Mouse (Mus musculus): Measurements from ENCODE around the gene 4931422A03Rik.
"Not testable (repeated sequence)": the region's sequence is repeated elsewhere in the genome, so short reads cannot be mapped to it uniquely, and the experiment has no call there.

The 4931422A03Rik gene

DNA sequence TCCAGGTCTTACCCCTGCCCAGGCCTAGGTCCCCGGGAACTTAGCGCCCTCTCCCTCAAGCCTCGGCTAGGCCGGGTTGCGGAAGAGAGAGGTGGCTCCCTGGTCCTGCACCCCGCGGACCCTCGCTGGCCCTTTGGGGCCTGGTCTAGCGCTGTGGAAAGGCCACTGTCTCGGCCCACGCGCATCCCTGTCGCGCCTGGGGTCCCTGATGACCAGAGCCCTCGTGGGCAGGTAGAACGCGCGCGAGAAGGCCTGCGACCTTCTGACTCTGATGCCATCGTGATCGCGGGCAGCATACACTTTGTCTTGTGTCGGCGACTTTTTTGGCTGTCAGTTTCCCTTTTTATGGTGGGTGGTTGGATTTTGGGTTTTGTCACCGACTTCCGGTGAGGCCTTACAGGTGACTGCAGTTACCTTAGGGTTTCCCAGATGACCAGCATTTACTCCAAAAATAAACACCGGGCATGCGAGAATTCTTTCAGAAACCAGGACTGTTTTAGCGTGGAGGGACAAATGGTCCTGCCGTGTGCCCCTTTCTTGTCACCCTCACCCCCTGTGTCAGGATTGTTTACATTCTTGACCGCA, at the start of gene 4931422A03Rik:
4931422A03Rik (minus strand) TSS at position 223 of the 585 bp plus-strand sequence.
- TF ChIP-seq GATA4 (IDR thresholded peaks at IDR 0.05; ENCODE audit: insufficient replicate concordance, low read length), result no peak

GRCm38 (mm10) chr2:104069704-104070185, 41.6 kb upstream of the 4931422A03Rik start, which contains the start of gene Cd59b:
Cd59b (plus strand) TSS chr2:104069849.
- TF ChIP-seq GATA4 (IDR thresholded peaks at IDR 0.05; ENCODE audit: insufficient replicate concordance, low read length), result no peak

- TF ChIP-seq GATA4 (IDR thresholded peaks at IDR 0.05; ENCODE audit: insufficient replicate concordance, low read length), result not testable (repeated sequence)
Observed at GRCm38 (mm10) chr2:104068450-104068849, 40.3 kb upstream of the 4931422A03Rik start, which contains the start of gene Gm10799. Gm10799 (minus strand) TSS chr2:104068550.

DNA sequence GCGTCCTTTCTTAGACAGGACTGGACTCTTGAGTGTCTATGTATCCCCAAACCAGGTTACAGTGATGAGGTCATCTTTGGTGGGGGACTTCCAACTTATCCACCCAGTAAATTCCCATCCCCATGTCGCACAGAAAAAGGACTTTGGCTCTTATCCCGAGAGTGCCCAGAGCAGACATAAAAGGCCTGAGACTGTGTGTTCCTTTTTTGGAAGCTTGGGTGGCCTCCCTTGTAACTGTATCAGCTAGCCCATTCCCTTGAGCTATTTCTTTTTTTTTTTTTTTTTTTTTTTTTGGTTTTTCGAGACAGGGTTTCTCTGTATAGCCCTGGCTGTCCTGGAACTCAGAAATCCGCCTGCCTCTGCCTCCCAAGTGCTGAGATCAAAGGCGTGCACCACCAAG, 37.4 kb upstream of the 4931422A03Rik start, which contains the start of gene Gm10912:
Gm10912 (plus strand) TSS at position 301 of the 400 bp plus-strand sequence.
- not testable (repeated sequence) for TF ChIP-seq GATA4 (IDR thresholded peaks at IDR 0.05; ENCODE audit: insufficient replicate concordance, low read length)

- no peak for TF ChIP-seq GATA4 (IDR thresholded peaks at IDR 0.05; ENCODE audit: insufficient replicate concordance, low read length)
Observed at GRCm38 (mm10) chr2:104064152-104064551, 36.0 kb upstream of the 4931422A03Rik start.

GRCm38 (mm10) chr2:104062665-104063064, 34.5 kb upstream of the 4931422A03Rik start:
- TF ChIP-seq GATA4 (IDR thresholded peaks at IDR 0.05; ENCODE audit: insufficient replicate concordance, low read length), result no peak

- no peak for TF ChIP-seq GATA4 (IDR thresholded peaks at IDR 0.05; ENCODE audit: insufficient replicate concordance, low read length)
Observed at GRCm38 (mm10) chr2:104060996-104061395, 32.8 kb upstream of the 4931422A03Rik start.

DNA sequence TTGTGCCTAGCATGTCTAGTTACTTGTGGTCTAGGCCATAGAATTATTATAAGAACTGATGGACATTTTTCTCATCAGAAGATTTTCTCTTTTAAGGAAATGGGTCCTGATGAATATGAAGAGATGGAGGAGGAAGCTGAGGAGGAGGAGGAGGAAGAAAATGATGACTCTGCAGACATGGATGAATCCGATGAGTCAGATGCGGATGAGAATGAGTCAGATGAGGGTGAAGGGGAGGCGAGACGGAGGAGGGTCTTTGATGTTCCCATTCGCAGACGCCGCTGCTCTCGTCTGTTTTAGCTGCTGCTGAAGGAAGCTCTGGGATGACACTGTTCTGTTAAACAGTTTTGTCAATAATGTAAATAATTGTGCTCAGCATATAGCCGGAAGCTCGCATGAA, 31.6 kb upstream of the 4931422A03Rik start:
- no peak for TF ChIP-seq GATA4 (IDR thresholded peaks at IDR 0.05; ENCODE audit: insufficient replicate concordance, low read length)

DNA sequence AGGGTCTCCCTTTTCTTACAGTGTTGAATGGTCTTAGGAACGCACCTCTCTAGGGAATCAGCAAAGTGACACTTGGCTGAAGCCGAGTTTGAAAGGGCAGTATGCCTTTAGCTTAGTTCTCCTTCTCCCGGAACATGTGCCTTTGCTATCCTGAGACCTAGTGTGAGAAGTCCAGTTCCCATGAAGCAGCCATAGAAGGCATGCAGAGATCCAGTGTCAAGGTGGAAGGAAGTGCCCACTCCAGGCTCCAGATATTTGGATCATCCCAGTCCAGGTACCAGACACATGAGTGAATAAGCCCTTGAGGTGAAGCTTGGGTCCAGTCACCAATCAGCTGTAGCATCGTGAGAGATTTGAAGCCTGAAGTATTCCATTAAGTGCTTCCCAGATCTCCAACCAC, 30.8 kb upstream of the 4931422A03Rik start:
- no peak for TF ChIP-seq GATA4 (IDR thresholded peaks at IDR 0.05; ENCODE audit: insufficient replicate concordance, low read length)

- TF ChIP-seq GATA4 (IDR thresholded peaks at IDR 0.05; ENCODE audit: insufficient replicate concordance, low read length), result no peak
Observed at GRCm38 (mm10) chr2:104058381-104058780, 30.2 kb upstream of the 4931422A03Rik start.

GRCm38 (mm10) chr2:104044479-104045080, 16.4 kb upstream of the 4931422A03Rik start:
- no peak for TF ChIP-seq GATA4 (IDR thresholded peaks at IDR 0.05; ENCODE audit: insufficient replicate concordance, low read length)

DNA sequence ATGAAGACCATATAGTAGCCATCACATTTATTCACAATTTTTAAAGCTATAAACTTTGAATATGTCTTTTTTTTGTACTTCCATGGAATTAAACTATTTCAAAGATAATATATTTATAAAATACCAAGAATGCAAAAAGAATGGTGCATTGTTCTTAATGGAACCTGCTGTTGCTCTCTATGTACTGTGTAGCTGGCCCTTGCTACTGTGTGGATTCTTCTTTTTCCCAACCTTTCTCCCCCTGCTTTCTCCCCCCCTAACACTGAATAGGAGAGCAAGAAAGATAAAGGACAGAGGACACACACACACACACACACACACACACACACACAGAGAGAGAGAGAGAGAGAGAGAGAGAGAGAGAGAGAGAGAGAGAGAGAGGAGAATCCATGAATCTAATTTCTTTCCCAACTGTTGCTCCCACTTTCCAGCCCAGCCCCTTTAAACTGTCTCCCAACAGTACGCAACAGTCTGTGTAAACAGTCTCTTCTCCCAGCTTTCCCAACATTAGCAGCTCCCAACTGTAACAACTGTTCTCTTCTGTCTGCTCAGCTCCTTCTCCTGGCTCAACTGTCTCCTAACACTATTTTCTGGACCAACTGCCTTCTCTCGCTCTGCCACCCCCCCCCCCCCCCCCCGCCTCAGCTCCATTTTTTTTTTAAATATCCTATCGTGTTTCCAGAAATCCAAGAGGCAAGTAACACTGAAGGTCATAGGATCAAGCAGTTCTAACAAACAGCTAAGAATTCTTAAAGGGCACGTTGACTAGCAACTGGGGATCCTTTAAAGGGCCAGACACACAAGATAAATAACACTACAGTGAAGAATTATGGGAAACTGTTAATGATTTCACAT, 15.7 kb upstream of the 4931422A03Rik start:
- no peak for TF ChIP-seq GATA4 (IDR thresholded peaks at IDR 0.05; ENCODE audit: insufficient replicate concordance, low read length)

GRCm38 (mm10) chr2:104042766-104043165, 14.6 kb upstream of the 4931422A03Rik start:
- TF ChIP-seq GATA4 (IDR thresholded peaks at IDR 0.05; ENCODE audit: insufficient replicate concordance, low read length), result no peak

GRCm38 (mm10) chr2:104041632-104042031, 13.5 kb upstream of the 4931422A03Rik start:
- no peak for TF ChIP-seq GATA4 (IDR thresholded peaks at IDR 0.05; ENCODE audit: insufficient replicate concordance, low read length)

- TF ChIP-seq GATA4 (IDR thresholded peaks at IDR 0.05; ENCODE audit: insufficient replicate concordance, low read length), result no peak
Observed at GRCm38 (mm10) chr2:104038236-104038635, 10.1 kb upstream of the 4931422A03Rik start.
